In the genomic region with DNA sequence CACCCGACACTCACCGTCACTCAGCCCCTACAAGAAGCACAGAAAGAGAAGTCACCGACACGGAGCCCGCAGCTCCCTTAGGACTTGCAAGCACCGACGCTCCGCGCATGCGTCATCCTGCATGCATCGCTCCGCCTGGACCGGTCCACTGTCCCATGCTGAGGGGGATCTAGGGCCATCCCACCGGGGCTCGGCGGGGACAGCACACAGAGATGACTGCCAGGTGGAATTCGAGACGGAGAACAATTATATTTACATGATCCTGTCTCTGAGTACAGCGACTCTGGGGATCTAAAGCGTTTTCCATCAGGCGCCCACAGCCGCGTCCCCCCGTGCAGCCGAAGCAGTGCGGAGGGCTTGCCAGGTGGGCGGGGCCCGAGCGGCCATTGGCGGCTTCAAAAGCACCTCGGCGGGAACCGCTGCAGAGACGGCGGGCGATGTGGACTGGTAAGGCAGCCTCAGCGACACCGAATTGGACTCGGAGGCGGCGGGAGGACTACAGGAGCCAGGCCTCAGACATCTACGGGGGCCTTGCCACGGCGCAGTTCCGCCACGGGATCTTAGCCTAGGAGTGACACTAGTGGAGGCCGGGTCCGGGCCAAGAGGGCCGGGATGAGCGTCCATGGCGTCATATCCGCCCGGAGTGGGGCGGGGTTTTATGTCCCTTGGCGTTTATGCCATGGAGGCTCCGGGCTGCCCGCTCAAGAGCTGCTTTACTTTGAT, we compare ENCODE assay signal across 8 mouse cellular contexts. TPM values are rescaled to one million over a fixed set of nuclear protein-coding genes. Genes with fewer than 3 reads are reported as not detected.
A peak's percentile ranks its signal among the peaks of the same experiment; 100 is the strongest.
DNase-seq lines count a peak whose midpoint lies in the region; ATAC-seq and TF ChIP-seq lines count a peak whose summit lies in the region.

Gene Cmc2, minus strand, starts transcription at position 119 of the 723 bp plus-strand sequence.
Gene Cenpn, plus strand, starts transcription at position 394 of the 723 bp plus-strand sequence.

- peak; percentile 97 for DNase-seq in MEL (ENCODE audit: low read depth, low spot score)
- peak; percentile 92 to 97 for DNase-seq in cerebellum, adult 2 months
- peak; percentile 98 for DNase-seq in forebrain, postnatal 0 days
- DNase-seq in heart, postnatal 4 days = peak; percentile 94
- peak; percentile 85 to 90 for DNase-seq in layer of hippocampus, adult 8-10 months (ENCODE audit: low spot score in 2 of 2)
- DNase-seq in ovary, adult 18-20 months (ENCODE audit: low spot score) = peak; percentile 82
- peak; percentile 97 for DNase-seq in thymus, postnatal 0 days (ENCODE audit: low spot score)

- peak within 1 kb of the TSS; percentile 84 for H3K4me2 ChIP-seq in forebrain, postnatal 0 days (ENCODE audit: low read depth)
- H3K4me2 ChIP-seq in lung, embryonic 15.5 days = peak within 1 kb of the TSS; percentile 72

- H3K9me3 ChIP-seq in MEL (replicated peaks; ENCODE audit: insufficient read depth, low read length) = no peaks in the 10 kb centered on the region
- H3K9me3 ChIP-seq in forebrain, postnatal 0 days (ENCODE audit: low read length) = no peaks in the 10 kb centered on the region
- no peaks in the 10 kb centered on the region for H3K9me3 ChIP-seq in lung, embryonic 15.5 days

- H3K4me1 ChIP-seq in MEL (ENCODE audit: control insufficient read depth in 1 of 2, insufficient read depth in 2 of 2, low read length in 2 of 2) = peaks cover 3 to 18% of the 10 kb centered on the region in 2 experiments
- peaks cover 2% of the 10 kb centered on the region; the same call in 1 of the 2 replicates for H3K4me1 ChIP-seq in cerebellum, adult 2 months (ENCODE audit: control insufficient read depth, insufficient read depth, low read length)
- H3K4me1 ChIP-seq in forebrain, postnatal 0 days (ENCODE audit: insufficient read depth) = 0 out of 2 replicates have a peak, but pooled peaks cover 4% of the 10 kb centered on the region
- peaks cover 18% of the 10 kb centered on the region for H3K4me1 ChIP-seq in lung, embryonic 15.5 days

- H3K27ac ChIP-seq in MEL (ENCODE audit: control insufficient read depth, low read depth, low read length) = peak within 1 kb of the TSS; percentile 95
- peak within 1 kb of the TSS; percentile 87 for H3K27ac ChIP-seq in cerebellum, adult 2 months (ENCODE audit: insufficient read depth, low read length)
- H3K27ac ChIP-seq in forebrain, postnatal 0 days (ENCODE audit: low read depth, low read length) = peak within 1 kb of the TSS; percentile 78
- peak within 1 kb of the TSS; percentile 91 for H3K27ac ChIP-seq in lung, embryonic 15.5 days

- peak within 1 kb of the TSS; percentile 88 to 96 for H3K4me3 ChIP-seq in MEL (ENCODE audit: control insufficient read depth in 1 of 2, insufficient read depth in 1 of 2, low read depth in 2 of 2, low read length in 2 of 2)
- H3K4me3 ChIP-seq in cerebellum, adult 2 months (replicated peaks; ENCODE audit: insufficient read depth, low read depth, low read length) = peak within 1 kb of the TSS; percentile 89
- peak within 1 kb of the TSS; percentile 85 for H3K4me3 ChIP-seq in forebrain, postnatal 0 days (ENCODE audit: low read depth, low read length)
- H3K4me3 ChIP-seq in lung, embryonic 15.5 days = peak within 1 kb of the TSS; percentile 85

- no peak for TF ChIP-seq EP300 in MEL (IDR thresholded peaks at IDR 0.05; ENCODE audit: low read depth in 1 of 2, low read length in 2 of 2)

- TF ChIP-seq CTCF in MEL (IDR thresholded peaks at IDR 0.05 in 2 of 3, conservative IDR thresholded peaks at IDR 0.05 in 1 of 3; ENCODE audit: control insufficient read depth in 1 of 3, insufficient read depth in 1 of 3, low read depth in 2 of 3, low read length in 3 of 3, poor library complexity in 1 of 3, severe bottlenecking in 1 of 3) = no peak
- no peak for TF ChIP-seq CTCF in cerebellum, adult 2 months (IDR thresholded peaks at IDR 0.05; ENCODE audit: borderline replicate concordance, insufficient read depth, low read depth, low read length)
- TF ChIP-seq CTCF in forebrain, postnatal 0 days (IDR thresholded peaks at IDR 0.05; ENCODE audit: low read depth) = no peak

- no peaks in the 10 kb centered on the region for H3K27me3 ChIP-seq in MEL (ENCODE audit: control insufficient read depth in 1 of 2, insufficient read depth in 2 of 2, low read length in 2 of 2)
- no peaks in the 10 kb centered on the region for H3K27me3 ChIP-seq in cerebellum, adult 2 months (ENCODE audit: control insufficient read depth, insufficient read depth, low read length)
- H3K27me3 ChIP-seq in forebrain, postnatal 0 days (ENCODE audit: insufficient read depth, low read length) = no peaks in the 10 kb centered on the region
- H3K27me3 ChIP-seq in lung, embryonic 15.5 days = no peaks in the 10 kb centered on the region

- WGBS in cerebellum, adult 2 months = under 1% methylated on average over 57 of the region's 57 CpGs
- WGBS in forebrain, postnatal 0 days = under 1% methylated on average over 57 of the region's 57 CpGs
- under 1% methylated on average over 57 of the region's 57 CpGs for WGBS in lung, embryonic 15.5 days

- H3K79me2 ChIP-seq in MEL (ENCODE audit: control insufficient read depth, insufficient read depth, low read length, poor library complexity) = peaks cover 15% of the 10 kb centered on the region

- peak; percentile 92 to 98 for TF ChIP-seq POLR2A in MEL (IDR thresholded peaks at IDR 0.05; ENCODE audit: control insufficient read depth in 1 of 2, insufficient read depth in 1 of 2, low read depth in 1 of 2, low read length in 2 of 2, poor library complexity in 1 of 2)
- peak; percentile 99 for TF ChIP-seq POLR2A in cerebellum, adult 2 months (IDR thresholded peaks at IDR 0.05; ENCODE audit: borderline replicate concordance, insufficient read depth, low read length)

- peak; percentile 97 for ATAC-seq in forebrain, postnatal 0 days
- peak; percentile 96 for ATAC-seq in lung, embryonic 15.5 days (ENCODE audit: borderline replicate concordance, extremely low read depth, low FRiP score, low TSS enrichment)

- peaks cover 0 to 18% of the 10 kb centered on the region in 2 experiments; a peak in 2 of 4 replicates for H3K36me3 ChIP-seq in MEL (ENCODE audit: control insufficient read depth in 1 of 2, insufficient read depth in 2 of 2, low read length in 2 of 2)
- no peaks in the 10 kb centered on the region for H3K36me3 ChIP-seq in forebrain, postnatal 0 days (ENCODE audit: insufficient read depth)
- peaks cover 9% of the 10 kb centered on the region; the same call in 1 of the 2 replicates for H3K36me3 ChIP-seq in lung, embryonic 15.5 days

- no peak for TF ChIP-seq RAD21 in MEL (IDR thresholded peaks at IDR 0.05; ENCODE audit: low read depth, low read length)

- H3K9ac ChIP-seq in MEL (ENCODE audit: control insufficient read depth, low read depth, low read length, poor library complexity, severe bottlenecking) = peak within 1 kb of the TSS; percentile 97
- H3K9ac ChIP-seq in forebrain, postnatal 0 days = peak within 1 kb of the TSS; percentile 59
- H3K9ac ChIP-seq in lung, embryonic 15.5 days = peak within 1 kb of the TSS; percentile 90

TF ChIP-seq in MEL, 35 proteins besides CTCF, POLR2A, EP300 and RAD21 (continues in another document):
- no peak for TF ChIP-seq UBTF (IDR thresholded peaks at IDR 0.05; ENCODE audit: borderline replicate concordance, insufficient read depth, low read depth, low read length)
- no peak for TF ChIP-seq TAL1 (IDR thresholded peaks at IDR 0.05; ENCODE audit: low read length)
- TF ChIP-seq KAT2A (conservative IDR thresholded peaks at IDR 0.05; ENCODE audit: low read depth, low read length) = peak; percentile 57; the same call in 1 of the 2 replicates
- peak; percentile 87 for TF ChIP-seq TBP (IDR thresholded peaks at IDR 0.05; ENCODE audit: low read depth, low read length)
- TF ChIP-seq ELF1 (IDR thresholded peaks at IDR 0.05; ENCODE audit: low read depth, low read length) = no peak
- TF ChIP-seq POLR2AphosphoS2 (IDR thresholded peaks at IDR 0.05; ENCODE audit: low read length) = peak; percentile 95
- TF ChIP-seq GABPA (IDR thresholded peaks at IDR 0.05; ENCODE audit: low read depth, low read length) = no peak
- TF ChIP-seq ZC3H11A (IDR thresholded peaks at IDR 0.05; ENCODE audit: low read depth, low read length) = no peak
- TF ChIP-seq NELFE (IDR thresholded peaks at IDR 0.05; ENCODE audit: low read depth, low read length) = peak; percentile 96
- no peak for TF ChIP-seq MXI1 (IDR thresholded peaks at IDR 0.05; ENCODE audit: low read depth, low read length)
- peak; percentile 88; the same call in 1 of the 2 replicates for TF ChIP-seq ZMIZ1 (IDR thresholded peaks at IDR 0.05; ENCODE audit: low read depth, low read length)
- TF ChIP-seq HCFC1 (IDR thresholded peaks at IDR 0.05; ENCODE audit: low read depth, low read length) = peak; percentile 88
- no peak for TF ChIP-seq ZKSCAN1 (IDR thresholded peaks at IDR 0.05; ENCODE audit: low read depth, low read length)
- TF ChIP-seq ETS1 (IDR thresholded peaks at IDR 0.05; ENCODE audit: low read depth, low read length) = no peak; the same call in 1 of the 2 replicates
- TF ChIP-seq TCF12 (IDR thresholded peaks at IDR 0.05; ENCODE audit: low read depth, low read length) = peak; percentile 39; the same call in 1 of the 2 replicates

RNA-seq across cellular contexts. Expression of gene Cmc2, which starts in this region (rescaled TPM):
- 60.2 and 65.4 TPM in 2 replicates for total RNA-seq in MEL (2012; rRNA removed)
- polyA plus RNA-seq in MEL (2012; ENCODE audit: insufficient read depth in 1 of 2, insufficient read length in 2 of 2, low read depth in 1 of 2, low replicate concordance in 2 of 2, missing spikeins in 1 of 2) = 100 to 1,000 TPM in 1 of 2 experiments, not detected in 1; 111 TPM
- 23.1 and 28.2 TPM in 2 replicates for polyA plus RNA-seq in cerebellum, adult 2 months (2012; rRNA removed)
- total RNA-seq in forebrain, postnatal 0 days (2014; rRNA removed) = 6.9 and 9.5 TPM in 2 replicates
- polyA plus RNA-seq in forebrain, postnatal 0 days (2015; fragmentation: Nextera tagmentation; extraction: Ambion mirVana) = 26.8 and 27.9 TPM in 2 replicates
- 10 to 100 TPM; 55.0 to 55.2 TPM for total RNA-seq in heart, postnatal 4 days (2021)
- 10 to 100 TPM; 11.8 to 13.6 (median 13.1) TPM for total RNA-seq in layer of hippocampus, adult 8-10 months (2022)
- polyA plus RNA-seq in lung, embryonic 15.5 days (2015; fragmentation: Nextera tagmentation; extraction: Ambion mirVana) = 85.7 and 86.6 TPM in 2 replicates
- polyA plus RNA-seq in thymus, postnatal 0 days (2015; fragmentation: Nextera tagmentation; extraction: Ambion mirVana) = 132 and 136 TPM in 2 replicates

RNA-seq across cellular contexts. Expression of gene Cenpn, which starts in this region (rescaled TPM):
- total RNA-seq in MEL (2012; rRNA removed) = 39.6 and 41.8 TPM in 2 replicates
- 10 to 100 TPM in 1 of 2 experiments, not detected in 1; 59.5 TPM for polyA plus RNA-seq in MEL (2012; ENCODE audit: insufficient read depth in 1 of 2, insufficient read length in 2 of 2, low read depth in 1 of 2, low replicate concordance in 2 of 2, missing spikeins in 1 of 2)
- polyA plus RNA-seq in cerebellum, adult 2 months (2012; rRNA removed) = 2.5 TPM in 2 replicates
- 3.6 and 5.2 TPM in 2 replicates for total RNA-seq in forebrain, postnatal 0 days (2014; rRNA removed)
- 4.7 and 5.9 TPM in 2 replicates for polyA plus RNA-seq in forebrain, postnatal 0 days (2015; fragmentation: Nextera tagmentation; extraction: Ambion mirVana)
- 10 to 100 TPM; 19.4 to 21.6 TPM for total RNA-seq in heart, postnatal 4 days (2021)
- total RNA-seq in layer of hippocampus, adult 8-10 months (2022) = 1 to 10 TPM; 1.1 to 1.9 (median 1.6) TPM
- polyA plus RNA-seq in lung, embryonic 15.5 days (2015; fragmentation: Nextera tagmentation; extraction: Ambion mirVana) = 45.7 and 46.5 TPM in 2 replicates
- polyA plus RNA-seq in thymus, postnatal 0 days (2015; fragmentation: Nextera tagmentation; extraction: Ambion mirVana) = 32.2 and 35.4 TPM in 2 replicates

Comparison
In these comparisons a context has a peak if more than half of its experiments do, and no peak if none do; other contexts are left out.
1. Peak in every context shown above with its lines: DNase-seq, ATAC-seq, H3K4me3 ChIP-seq and H3K27ac ChIP-seq.